Mouse (Mus musculus): ENCODE measurements at regions not wholly inside any gene's neighbourhood (a gene's known extent, or its start where the extent isn't known, plus 50 kb on each side); places are given as distances from the start of the nearest gene placed in this dataset.

- TF ChIP-seq POLR2A (IDR thresholded peaks at IDR 0.05; ENCODE audit: borderline replicate concordance, extremely low read depth, insufficient read depth, insufficient read length, poor library complexity, severe bottlenecking) (no peak), CTCF (IDR thresholded peaks at IDR 0.05; ENCODE audit: borderline replicate concordance, extremely low read depth, insufficient read depth, insufficient read length) (no peak)
Measured at GRCm38 (mm10) chr3:107823177-107823576, 53.9 kb upstream of the Eps8l3 start.
